Mouse (Mus musculus) naive thymus-derived CD4-positive, alpha-beta T cell, adult 2 months (primary cell): ENCODE results near the gene Htr1a.

Source experiments
- DNase-seq: peaks from one replicate; pipeline ENCODE4 v3.0.0-alpha.2; 2011; ENCODE audit warnings: low read depth

Htr1a gene

GRCm38 (mm10) chr13:105443339-105443738, at the start of gene Htr1a:
TSS of gene Htr1a (plus strand) at chr13:105443639.
- DNase-seq, result no peak

- no peak for DNase-seq
These were observed 31.7 kb upstream of the Htr1a start for GRCm38 (mm10) chr13:105411535-105412326.

- DNase-seq, result no peak
These were observed 31.1 kb upstream of the Htr1a start for GRCm38 (mm10) chr13:105412327-105412722.

GRCm38 (mm10) chr13:105433141-105433540, 10.3 kb upstream of the Htr1a start:
- DNase-seq, result no peak

GRCm38 (mm10) chr13:105433630-105434029, 9.8 kb upstream of the Htr1a start:
- no peak for DNase-seq

GRCm38 (mm10) chr13:105442576-105442975, 863 bp upstream of the Htr1a start:
- peak; percentile 1 for DNase-seq

- DNase-seq, result no peak
These were observed 415 bp downstream of the Htr1a start for GRCm38 (mm10) chr13:105443871-105444237.

- no peak for DNase-seq
These were observed 927 bp downstream of the Htr1a start for GRCm38 (mm10) chr13:105444238-105444894.

- DNase-seq, result no peak
These were observed 1.4 kb downstream of the Htr1a start for GRCm38 (mm10) chr13:105444895-105445281.

- DNase-seq, result no peak
These were observed 2.8 kb downstream of the Htr1a start for GRCm38 (mm10) chr13:105446239-105446638.

- DNase-seq, result no peak
These were observed 4.3 kb downstream of the Htr1a start for GRCm38 (mm10) chr13:105447695-105448094.

- no peak for DNase-seq
These were observed 8.1 kb downstream of the Htr1a start for GRCm38 (mm10) chr13:105451536-105451935.
